Mouse (Mus musculus): ENCODE measurements around the gene Rgl1.

- TF ChIP-seq POLR2A (IDR thresholded peaks at IDR 0.05; ENCODE audit: insufficient read depth, low read length) (no peak), CTCF (IDR thresholded peaks at IDR 0.05; ENCODE audit: low read depth, low read length) (no peak)
Observed at GRCm38 (mm10) chr1:152524098-152524892, 241.9 kb downstream of the Rgl1 start.
